Mouse (Mus musculus) forebrain, embryonic 12.5 days (tissue): ENCODE measurements around the gene Gm11032. TPM values are rescaled to one million over a fixed set of nuclear protein-coding genes. Genes with fewer than 3 reads are reported as not detected.
A peak's percentile ranks its signal among the peaks of the same experiment; 100 is the strongest.
"Not testable (repeated sequence)": the region's sequence is repeated elsewhere in the genome, so short reads cannot be mapped to it uniquely, and the experiment has no call there.

Source experiments
- ATAC-seq: fragments of 200-750 bp; cut with Nextera tagmentation; 2 replicates; pipeline ENCODE4 v1.8.0; 2017; ENCODE audit warnings: moderate TSS enrichment; ENCODE audit not compliant: low FRiP score
- H3K27ac ChIP-seq: fragments of 300-500 bp; sonication (generic); 2 replicates; pipeline ENCODE4 v1.5.1; 2016; ENCODE audit warnings: mild to moderate bottlenecking
- H3K27me3 ChIP-seq: fragments of 300-500 bp; sonication (generic); 2 replicates; pipeline ENCODE4 v1.6.1; 2016; ENCODE audit warnings: mild to moderate bottlenecking
- H3K36me3 ChIP-seq: fragments of 300-500 bp; sonication (generic); replicated peaks from 2 replicates; pipeline ENCODE4 v1.6.1; 2016; ENCODE audit warnings: mild to moderate bottlenecking
- H3K4me1 ChIP-seq: fragments of 300-500 bp; sonication (generic); 2 replicates; pipeline ENCODE4 v1.6.1; 2016
- H3K4me2 ChIP-seq: fragments of 300-500 bp; sonication (generic); 2 replicates; pipeline ENCODE4 v1.6.1; 2016; ENCODE audit warnings: mild to moderate bottlenecking, moderate library complexity
- H3K4me3 ChIP-seq: fragments of 300-500 bp; sonication (generic); replicated peaks from 2 replicates; pipeline ENCODE4 v1.5.1; 2016; ENCODE audit warnings: mild to moderate bottlenecking
- H3K9ac ChIP-seq: fragments of 300-500 bp; sonication (generic); 2 replicates; pipeline ENCODE4 v1.6.1; 2016; ENCODE audit warnings: mild to moderate bottlenecking
- H3K9me3 ChIP-seq: fragments of 300-500 bp; sonication (generic); 2 replicates; pipeline ENCODE4 v1.6.1; 2016
- WGBS: fragments of 180-500 bp; shearing (Covaris S2); methylation state at CpG from one replicate; pipeline ENCODE4 v1.1.7; 2016; 5-methylcytosine and 5-hydroxymethylcytosine counted together
- polyA plus RNA-seq: library from polyadenylated mRNA; unstranded; fragments of >200 nt; fragmentation: Nextera tagmentation; extraction: Ambion mirVana; gene quantifications from 2 replicates; pipeline ENCODE4 v1.2.1, GENCODE M21; 2016

Gene Gm11032
- polyA plus RNA-seq, 1 experiment from 2014 or later = not detected

DNA sequence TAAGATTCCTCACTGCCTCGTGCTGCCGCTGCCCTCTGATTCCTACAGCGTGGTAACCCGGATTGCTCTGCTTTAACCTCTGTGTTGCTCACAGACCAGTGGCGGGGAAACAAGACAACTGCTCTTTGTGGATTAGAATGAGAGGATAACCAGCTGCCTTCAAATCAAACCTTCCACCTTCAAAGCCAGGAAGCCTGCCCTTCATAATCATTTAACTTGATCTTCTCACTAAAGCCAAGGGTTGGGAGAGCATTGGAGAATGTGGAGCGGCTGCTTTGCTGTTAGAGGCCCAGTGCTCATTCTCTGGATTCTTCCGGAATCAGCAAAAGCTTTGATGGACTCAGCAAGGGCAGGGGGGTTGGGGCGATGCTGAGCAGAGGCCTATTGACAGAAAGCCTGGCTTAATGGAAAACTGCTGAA, 10.0 kb downstream of the Gm11032 start:
- no peaks in the 10 kb centered on the region for H3K9me3 ChIP-seq
- peaks cover 3% of the 10 kb centered on the region; the same call in 1 of the 2 replicates for H3K27me3 ChIP-seq
- no peaks in the 10 kb centered on the region for H3K36me3 ChIP-seq
- 31% methylated on average over 8 of the region's 8 CpGs for WGBS
- no peak overlapping the region for H3K4me2 ChIP-seq
- H3K27ac ChIP-seq = no peak overlapping the region
- H3K9ac ChIP-seq = peak overlapping the region; percentile 21; the same call in 1 of the 2 replicates
- no peak overlapping the region for H3K4me3 ChIP-seq
- H3K4me1 ChIP-seq = peaks cover 12% of the 10 kb centered on the region; the same call in 1 of the 2 replicates
- ATAC-seq = no peak

GRCm38 (mm10) chr11:4633420-4633819, 13.6 kb downstream of the Gm11032 start:
- H3K4me1 ChIP-seq = peaks cover 16% of the 10 kb centered on the region
- H3K4me3 ChIP-seq = no peak overlapping the region
- ATAC-seq = no peak
- no peak overlapping the region for H3K9ac ChIP-seq
- no peak overlapping the region for H3K4me2 ChIP-seq
- H3K36me3 ChIP-seq = no peaks in the 10 kb centered on the region
- peaks cover 3% of the 10 kb centered on the region; the same call in 1 of the 2 replicates for H3K27me3 ChIP-seq
- no peaks in the 10 kb centered on the region for H3K9me3 ChIP-seq
- no peak overlapping the region for H3K27ac ChIP-seq
- 55% methylated on average over 2 of the region's 2 CpGs for WGBS

GRCm38 (mm10) chr11:4634395-4634794, 14.5 kb downstream of the Gm11032 start:
- WGBS = 83% methylated on average over 5 of the region's 5 CpGs
- ATAC-seq = no peak

DNA sequence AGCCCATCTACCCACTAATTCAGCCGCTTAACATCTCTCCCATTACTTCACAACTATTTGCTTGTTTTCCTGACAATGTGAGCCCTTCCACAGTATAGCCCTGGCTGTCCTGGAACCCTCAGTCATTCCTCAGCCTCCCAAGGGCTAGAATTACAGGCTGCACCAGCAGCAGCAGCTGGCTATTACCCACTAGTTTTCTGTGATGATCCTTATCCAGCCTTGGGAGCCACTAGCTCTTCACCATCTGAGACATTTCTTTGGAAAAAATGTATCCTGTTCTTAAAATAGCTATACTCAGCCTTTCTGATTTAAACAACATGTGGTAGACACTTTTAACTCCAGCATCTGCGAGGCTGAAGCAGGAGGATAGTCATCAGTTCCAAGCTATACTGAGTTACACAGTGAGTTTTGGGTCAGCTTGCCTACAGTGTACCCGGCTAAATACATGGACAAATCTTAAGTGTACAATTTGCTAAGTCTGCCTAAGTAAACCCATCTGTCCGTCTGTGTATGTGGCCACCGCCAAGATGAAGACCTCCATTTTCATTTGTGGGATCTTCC, 17.0 kb downstream of the Gm11032 start:
- no peak overlapping the region; the same call in 1 of the 2 replicates for H3K4me3 ChIP-seq
- peaks cover 3% of the 10 kb centered on the region; the same call in 1 of the 2 replicates for H3K27me3 ChIP-seq
- ATAC-seq = no peak
- H3K4me1 ChIP-seq = peaks cover 18% of the 10 kb centered on the region
- H3K4me2 ChIP-seq = peak overlapping the region; percentile 86
- peaks cover 4% of the 10 kb centered on the region; the same call in 1 of the 2 replicates for H3K36me3 ChIP-seq
- WGBS = 60% methylated on average over 5 of the region's 5 CpGs
- no peak overlapping the region for H3K27ac ChIP-seq
- no peak overlapping the region for H3K9ac ChIP-seq
- no peaks in the 10 kb centered on the region for H3K9me3 ChIP-seq

More at GRCm38 (mm10) chr11:4634395-4634794, 14.5 kb downstream of the Gm11032 start:
- Histone ChIP-seq H3K4me2 (no peak overlapping the region), H3K36me3 (no peaks in the 10 kb centered on the region), H3K27ac (no peak overlapping the region), H3K4me1 (peaks cover 24% of the 10 kb centered on the region), H3K9ac (no peak overlapping the region), H3K4me3 (no peak overlapping the region), H3K9me3 (no peaks in the 10 kb centered on the region), H3K27me3 (peaks cover 3% of the 10 kb centered on the region; the same call in 1 of the 2 replicates)

GRCm38 (mm10) chr11:4637534-4638234, 17.8 kb downstream of the Gm11032 start, which contains the start of gene Ascc2:
Gene Ascc2, plus strand, starts transcription at chr11:4637747.
- Histone ChIP-seq H3K9ac (peak within 1 kb of the TSS; percentile 76), H3K27ac (peak within 1 kb of the TSS; percentile 36; the same call in 1 of the 2 replicates)
- WGBS = under 1% methylated on average over 35 of the region's 35 CpGs

DNA sequence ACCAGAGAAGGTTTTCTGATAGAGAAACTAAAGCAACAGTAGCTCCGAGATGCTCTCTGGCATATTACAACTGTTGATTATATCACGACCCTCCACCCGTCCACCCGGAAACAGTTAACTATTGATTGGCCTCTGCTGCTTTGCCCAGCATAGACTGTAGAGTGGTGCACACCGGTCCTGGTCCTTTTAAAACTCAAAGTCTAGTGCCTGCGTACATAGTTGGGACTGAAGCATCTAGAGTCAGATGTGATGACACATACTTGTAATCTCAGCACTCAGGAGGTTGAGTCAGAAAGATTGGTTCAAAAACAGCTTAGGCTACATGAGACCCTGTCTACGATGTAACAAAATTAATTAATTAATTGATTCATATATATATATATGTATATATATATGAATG, 18.4 kb downstream of the Gm11032 start:
- H3K36me3 ChIP-seq = peaks cover 4% of the 10 kb centered on the region; the same call in 1 of the 2 replicates
- H3K9me3 ChIP-seq = no peaks in the 10 kb centered on the region
- no peak overlapping the region for H3K27ac ChIP-seq
- peaks cover 3% of the 10 kb centered on the region; the same call in 1 of the 2 replicates for H3K27me3 ChIP-seq
- H3K4me3 ChIP-seq = peak overlapping the region; percentile 86
- ATAC-seq = 0 out of 2 replicates have a peak, but pooled peaks have one; percentile 6
- peaks cover 18% of the 10 kb centered on the region for H3K4me1 ChIP-seq
- H3K9ac ChIP-seq = peak overlapping the region; percentile 76
- 37% methylated on average over 7 of the region's 7 CpGs for WGBS
- H3K4me2 ChIP-seq = peak overlapping the region; percentile 86

More at GRCm38 (mm10) chr11:4637534-4638234, 17.8 kb downstream of the Gm11032 start, which contains the start of gene Ascc2:
- peak; percentile 91 for ATAC-seq
- Histone ChIP-seq H3K4me1 (peaks cover 18% of the 10 kb centered on the region), H3K4me3 (peak within 1 kb of the TSS; percentile 86), H3K9me3 (no peaks in the 10 kb centered on the region), H3K27me3 (peaks cover 3% of the 10 kb centered on the region; the same call in 1 of the 2 replicates), H3K4me2 (peak within 1 kb of the TSS; percentile 86), H3K36me3 (peaks cover 4% of the 10 kb centered on the region; the same call in 1 of the 2 replicates)

DNA sequence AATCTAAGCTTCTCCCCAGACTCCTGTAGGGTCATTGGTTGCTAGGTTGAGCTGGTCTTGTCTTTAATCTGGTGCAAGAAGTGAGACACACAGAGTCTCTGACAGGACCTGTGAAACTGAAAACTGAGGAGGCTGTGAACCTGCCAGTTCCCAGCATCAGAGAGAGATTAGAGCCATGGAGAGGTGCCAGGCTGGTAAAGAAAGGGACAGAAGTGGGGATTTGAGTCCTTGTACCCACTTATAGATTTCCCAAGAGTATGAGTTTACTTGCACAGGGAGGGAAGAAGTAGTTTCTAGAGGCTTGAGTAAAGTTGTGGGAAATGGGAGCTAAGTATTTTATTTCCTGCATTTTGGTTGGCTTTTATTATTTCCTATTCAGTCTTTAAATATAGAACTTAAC, 21.3 kb downstream of the Gm11032 start:
- Histone ChIP-seq H3K4me3 (no peak overlapping the region), H3K9ac (no peak overlapping the region), H3K27me3 (no peaks in the 10 kb centered on the region), H3K36me3 (peaks cover 4% of the 10 kb centered on the region; the same call in 1 of the 2 replicates), H3K4me2 (no peak overlapping the region), H3K4me1 (peaks cover 18% of the 10 kb centered on the region), H3K9me3 (no peaks in the 10 kb centered on the region), H3K27ac (no peak overlapping the region)
- ATAC-seq = no peak

GRCm38 (mm10) chr11:4643722-4644121, 23.9 kb downstream of the Gm11032 start:
- WGBS = 45% methylated on average over 5 of the region's 5 CpGs
- ATAC-seq = no peak

DNA sequence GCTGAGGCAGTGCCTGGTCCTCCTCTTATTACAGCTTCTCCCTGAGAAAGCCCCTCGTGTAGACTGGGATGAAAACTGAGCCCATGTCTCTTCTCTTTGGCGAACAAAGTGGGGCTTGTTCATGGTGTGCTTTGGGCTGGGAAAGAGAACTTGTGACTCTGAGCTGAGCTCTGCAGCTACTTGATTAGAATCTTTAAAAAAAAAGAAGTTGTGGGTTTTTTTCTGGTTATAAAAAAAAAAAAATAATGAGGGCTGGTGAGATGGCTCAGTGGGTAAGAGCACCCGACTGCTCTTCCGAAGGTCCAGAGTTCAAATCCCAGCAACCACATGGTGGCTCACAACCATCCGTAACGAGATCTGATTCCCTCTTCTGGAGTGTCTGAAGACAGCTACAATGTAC, 25.3 kb downstream of the Gm11032 start:
- ATAC-seq, H3K9ac ChIP-seq, H3K4me2 ChIP-seq, H3K27me3 ChIP-seq, H3K4me3 ChIP-seq, H3K27ac ChIP-seq, H3K9me3 ChIP-seq, H3K4me1 ChIP-seq: not testable (repeated sequence)
- H3K36me3 ChIP-seq = peaks cover 42% of the 10 kb centered on the region
- WGBS = 92% methylated on average over 6 of the region's 6 CpGs

More at GRCm38 (mm10) chr11:4643722-4644121, 23.9 kb downstream of the Gm11032 start:
- H3K4me2 ChIP-seq = no peak overlapping the region
- H3K4me1 ChIP-seq = peaks cover 5% of the 10 kb centered on the region
- no peak overlapping the region for H3K9ac ChIP-seq
- no peaks in the 10 kb centered on the region for H3K9me3 ChIP-seq
- no peaks in the 10 kb centered on the region for H3K27me3 ChIP-seq
- no peak overlapping the region for H3K27ac ChIP-seq
- no peak overlapping the region for H3K4me3 ChIP-seq
- peaks cover 28% of the 10 kb centered on the region for H3K36me3 ChIP-seq

GRCm38 (mm10) chr11:4646409-4646808, 26.5 kb downstream of the Gm11032 start:
- Histone ChIP-seq H3K9ac (no peak overlapping the region), H3K4me1 (no peaks in the 10 kb centered on the region), H3K27ac (no peak overlapping the region), H3K36me3 (peaks cover 43% of the 10 kb centered on the region), H3K9me3 (no peaks in the 10 kb centered on the region), H3K4me2 (no peak overlapping the region), H3K27me3 (no peaks in the 10 kb centered on the region), H3K4me3 (no peak overlapping the region)
- 93% methylated on average over 9 of the region's 9 CpGs for WGBS
- ATAC-seq = no peak

GRCm38 (mm10) chr11:4659818-4660217, 40.0 kb downstream of the Gm11032 start:
- H3K27me3 ChIP-seq = no peaks in the 10 kb centered on the region
- H3K9ac ChIP-seq = no peak overlapping the region
- H3K36me3 ChIP-seq = peaks cover 45% of the 10 kb centered on the region
- H3K27ac ChIP-seq = no peak overlapping the region
- no peak overlapping the region for H3K4me3 ChIP-seq
- no peaks in the 10 kb centered on the region for H3K4me1 ChIP-seq
- no peak overlapping the region for H3K4me2 ChIP-seq
- WGBS = 100% methylated on average over 1 of the region's 1 CpGs
- no peaks in the 10 kb centered on the region for H3K9me3 ChIP-seq
- ATAC-seq = no peak

DNA sequence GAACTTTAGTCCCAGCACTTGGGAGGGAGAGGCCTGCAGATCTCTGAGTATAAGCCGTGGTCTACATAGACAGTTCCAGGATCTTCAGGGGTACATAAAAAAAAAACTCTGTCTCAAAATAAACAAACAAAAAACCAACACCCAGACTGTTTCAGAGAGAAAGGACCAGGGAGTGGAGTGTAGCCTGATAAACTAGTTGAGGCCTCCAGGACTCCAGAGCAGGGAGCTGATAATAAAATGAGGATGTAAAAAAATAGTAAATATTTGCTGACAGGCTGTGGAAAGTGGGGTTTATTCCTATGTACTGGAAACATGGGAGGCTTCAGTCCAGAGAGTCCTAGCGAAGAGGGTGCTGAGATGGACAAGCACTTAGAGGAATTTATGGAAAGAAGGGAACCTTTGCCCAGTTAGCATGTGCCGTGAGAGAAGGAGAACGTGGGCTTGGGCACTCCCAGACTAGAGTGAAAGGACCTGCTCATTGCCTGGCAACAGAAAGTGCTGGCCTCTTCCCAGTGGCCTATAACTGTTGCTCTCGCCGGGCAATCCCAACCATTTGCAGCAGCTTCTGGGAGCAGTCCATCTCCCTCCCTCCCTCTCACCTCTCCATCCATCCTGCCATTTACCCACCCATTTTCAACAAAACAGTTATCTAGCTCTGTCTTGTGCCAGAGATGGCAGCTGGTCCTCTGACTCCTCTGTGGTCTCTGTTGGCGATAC, 40.6 kb downstream of the Gm11032 start:
- Histone ChIP-seq H3K27ac (no peak overlapping the region), H3K9ac (no peak overlapping the region), H3K27me3 (no peaks in the 10 kb centered on the region), H3K9me3 (no peaks in the 10 kb centered on the region), H3K4me2 (no peak overlapping the region), H3K4me3 (no peak overlapping the region), H3K36me3 (peaks cover 40% of the 10 kb centered on the region), H3K4me1 (no peaks in the 10 kb centered on the region)
- no peak for ATAC-seq
- 85% methylated on average over 7 of the region's 7 CpGs for WGBS
